Mouse (Mus musculus) effector memory CD4-positive, alpha-beta T cell, adult 7 months (primary cell): ENCODE data around the gene Pcsk6. TPM values are rescaled to one million over a fixed set of nuclear protein-coding genes. Genes with fewer than 3 reads are reported as not detected.

Experiments
- polyA plus RNA-seq: library from polyadenylated mRNA; unstranded; fragments of 100-300 nt; shearing (Covaris generic); gene quantifications from one replicate; pipeline ENCODE4 v1.2.1, GENCODE M21; 2017

Pcsk6 gene
- polyA plus RNA-seq = not detected

GRCm38 (mm10) chr7:65861591-65862472 is at the start of gene Pcsk6:
TSS of gene Pcsk6 (plus strand) at chr7:65861734.

DNA sequence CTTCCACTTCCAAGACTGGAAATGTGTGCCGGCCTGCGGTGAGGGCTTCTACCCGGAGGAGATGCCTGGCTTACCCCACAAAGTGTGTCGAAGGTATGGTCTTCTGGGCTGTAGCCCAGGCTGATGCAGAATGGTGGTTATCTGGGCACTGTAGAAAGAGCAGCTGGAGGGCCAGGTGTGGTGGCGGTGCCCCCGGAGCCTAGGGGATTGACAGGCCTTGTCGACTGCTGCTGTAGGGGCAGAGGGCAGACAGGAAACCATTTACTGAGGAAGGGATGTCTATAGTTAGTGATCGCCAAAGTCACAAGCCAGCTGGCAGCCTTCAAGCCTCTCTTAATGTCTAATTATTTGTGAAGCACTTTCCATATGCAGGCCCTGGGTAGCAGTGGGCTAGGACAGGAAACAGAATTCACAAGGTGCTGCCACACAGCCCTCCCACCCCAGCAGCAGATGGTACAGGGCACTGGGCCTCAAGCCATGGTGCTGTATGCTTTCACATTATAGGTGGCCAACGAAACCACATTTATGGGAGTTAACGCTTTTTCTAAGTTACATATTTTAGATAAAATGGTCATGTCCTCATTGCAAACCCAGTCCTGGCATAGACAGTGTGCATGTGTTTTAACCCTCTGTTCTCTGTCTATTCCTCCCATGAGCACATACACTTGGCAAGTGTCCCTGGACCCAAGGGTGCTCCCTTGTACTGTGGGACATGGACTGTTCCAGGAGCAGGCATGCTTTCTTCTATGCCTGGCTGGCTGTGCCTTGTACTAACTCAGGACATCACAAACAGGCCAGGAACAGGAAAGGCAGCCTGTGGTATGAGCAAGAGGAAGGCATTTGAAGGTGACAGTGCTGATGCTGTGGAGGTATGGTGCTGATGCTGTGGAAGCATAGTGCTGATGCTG is 182.3 kb downstream of the Pcsk6 start, which contains the start of gene Gm45213:
TSS of gene Gm45213 (plus strand) at position 51 of the 908 bp plus-strand sequence.

DNA sequence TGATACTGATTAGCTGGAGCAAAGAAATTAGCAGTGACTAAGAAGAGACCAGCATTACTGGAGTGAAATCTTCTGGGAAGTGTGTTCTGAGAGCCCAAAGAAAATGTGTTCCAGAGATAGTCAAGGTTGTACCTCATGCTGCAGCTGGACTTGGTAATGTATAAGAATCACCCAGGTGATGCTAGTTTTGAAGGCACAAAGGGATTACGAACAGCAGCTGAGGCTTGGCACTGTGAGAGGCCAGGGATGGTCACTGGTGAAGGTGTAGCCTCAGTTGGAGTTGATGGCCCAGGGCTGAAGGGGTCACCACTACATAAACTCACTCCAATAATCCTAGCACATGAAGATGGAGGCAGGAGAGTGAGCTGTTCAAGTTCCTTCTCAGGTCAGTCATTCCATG is 197.2 kb downstream of the Pcsk6 start, which contains the start of gene Snrpa1:
TSS of gene Snrpa1 (plus strand) at position 301 of the 400 bp plus-strand sequence.

DNA sequence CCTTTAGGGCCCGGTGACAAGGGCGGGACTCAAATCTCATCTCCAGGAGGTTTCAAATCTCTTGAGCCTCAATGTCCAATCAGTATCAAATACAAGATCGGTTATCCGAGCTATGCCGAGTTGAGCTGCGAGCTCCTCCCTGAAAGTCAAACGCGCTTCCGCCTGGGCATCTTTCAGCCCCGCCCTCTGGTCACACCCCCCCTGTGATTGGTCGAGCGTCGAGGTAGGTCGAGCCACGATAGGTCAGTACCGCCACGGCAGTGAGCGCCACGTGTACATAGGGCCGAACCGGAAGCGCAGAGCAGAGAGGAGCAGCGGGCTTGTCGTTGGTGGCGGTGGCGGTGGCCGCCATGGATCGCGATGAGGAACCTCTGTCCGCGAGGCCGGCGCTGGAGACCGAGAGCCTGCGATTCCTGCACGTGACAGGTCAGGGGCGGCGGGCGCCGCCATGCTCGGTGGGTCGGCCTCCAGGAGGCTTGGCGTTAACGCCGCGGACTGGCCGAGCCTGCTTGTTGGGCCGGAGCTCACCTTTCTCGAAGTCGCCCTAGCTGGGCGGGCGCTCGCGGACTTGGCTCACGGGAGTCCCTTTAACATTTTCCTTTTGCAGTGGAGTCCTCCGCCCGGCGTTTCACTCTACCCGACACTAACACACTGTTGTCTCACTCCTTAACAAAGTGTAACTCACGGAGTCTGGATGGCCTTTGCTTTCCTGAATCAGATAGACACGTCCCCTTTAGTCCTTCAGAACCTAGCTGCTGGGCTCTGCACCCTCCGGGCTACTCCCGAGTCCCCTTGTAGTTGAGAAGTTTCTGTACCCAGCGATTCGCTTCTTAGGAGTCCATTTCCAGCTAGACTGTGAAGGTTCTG is 218.1 kb downstream of the Pcsk6 start, which contains the start of gene Selenos:
TSS of gene Selenos (plus strand) at position 286 of the 867 bp plus-strand sequence.

Other genes with a start within 250 kb of the Pcsk6 start
- gene Tarsl2, start 216.8 kb upstream of the Pcsk6 start, polyA plus RNA-seq = 4.1 TPM
- 36.9 TPM for gene Tm2d3, start 170.6 kb upstream of the Pcsk6 start, polyA plus RNA-seq
- not detected for gene Gm45213, start 181.9 kb downstream of the Pcsk6 start, polyA plus RNA-seq
- gene Snrpa1, start 197.3 kb downstream of the Pcsk6 start, polyA plus RNA-seq = 105 TPM
- 116 TPM for gene Selenos, start 217.9 kb downstream of the Pcsk6 start, polyA plus RNA-seq
- gene Chsy1, start 247.8 kb downstream of the Pcsk6 start, polyA plus RNA-seq = 29.8 TPM